Mouse (Mus musculus) 3T3-L1 (cell line): ENCODE measurements around the gene Olfr891.
"Not testable (repeated sequence)": the region's sequence is repeated elsewhere in the genome, so short reads cannot be mapped to it uniquely, and the experiment has no call there.

Source experiments
- DNase-seq: peaks from one replicate; pipeline ENCODE4 v3.0.0-alpha.2; 2015; ENCODE audit warnings: low read depth, low spot score

Gene Olfr891

GRCm38 (mm10) chr9:38180721-38181120 lies at the start of gene Olfr891:
TSS of gene Olfr891 (minus strand) at chr9:38180821.
- no peak for DNase-seq

GRCm38 (mm10) chr9:38217755-38218154 lies 37.1 kb upstream of the Olfr891 start, which contains the start of gene Olfr894:
TSS of gene Olfr894 (plus strand) at chr9:38218055.
- DNase-seq = no peak

GRCm38 (mm10) chr9:38208065-38208464 lies 27.4 kb upstream of the Olfr891 start, which contains the start of gene Olfr893:
TSS of gene Olfr893 (plus strand) at chr9:38208365.
- no peak for DNase-seq

GRCm38 (mm10) chr9:38168341-38168740 lies 12.3 kb downstream of the Olfr891 start:
- not testable (repeated sequence) for DNase-seq

DNA sequence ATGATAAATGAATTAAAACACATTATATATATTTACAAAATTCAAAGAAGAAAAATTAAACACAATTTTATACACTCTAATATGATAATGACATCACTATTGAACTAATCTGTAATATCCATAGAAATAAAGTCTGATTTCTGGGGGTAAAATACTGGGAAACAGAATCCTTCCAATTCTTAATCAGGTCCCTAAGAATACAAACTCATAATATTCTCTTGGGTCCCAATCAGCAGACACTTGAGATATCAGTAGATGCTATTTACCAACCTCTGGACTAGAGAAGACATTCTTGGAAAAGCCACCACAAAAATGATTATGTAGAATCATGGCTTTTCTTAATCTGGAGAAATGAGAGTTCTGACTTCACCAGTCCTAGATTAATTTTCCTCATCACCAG lies 38.4 kb downstream of the Olfr891 start, which contains the start of gene Olfr890:
Gene Olfr890 (plus strand): TSS at position 301 of the 400 bp plus-strand sequence.
- no peak for DNase-seq
